Mouse (Mus musculus) frontal cortex, postnatal 14 days (tissue): ENCODE measurements around the gene Atp6v0d1.
"Not testable (repeated sequence)": the region's sequence is repeated elsewhere in the genome, so short reads cannot be mapped to it uniquely, and the experiment has no call there.

Experiments used
- DNase-seq, 2 experiments: peaks; one replicate each; pipeline ENCODE4 v3.0.0; 2022; ENCODE audit warnings: low spot score in 2 of 2

The Atp6v0d1 gene

DNA sequence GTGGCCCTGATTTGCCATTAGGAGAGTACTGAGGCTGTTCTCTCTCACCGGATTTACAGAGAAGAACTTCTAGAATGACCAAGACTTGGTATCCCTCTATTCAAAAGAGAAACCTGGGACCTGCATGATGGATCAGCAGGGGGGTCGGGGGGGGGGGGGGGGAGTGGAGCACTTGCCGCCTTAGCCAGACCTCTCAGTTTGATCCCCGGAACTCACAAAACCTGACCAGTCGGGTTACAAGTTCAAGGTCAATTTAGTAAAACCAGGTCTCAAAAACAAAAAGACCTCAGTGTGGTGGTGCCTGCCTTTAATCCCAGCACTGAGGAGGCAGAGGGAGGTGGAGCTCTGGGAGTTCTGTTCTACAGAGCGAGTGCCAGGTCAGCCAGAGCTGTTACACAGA lies 8.9 kb upstream of the Atp6v0d1 start:
- no peak for DNase-seq

- no peak for DNase-seq
These were observed 7.6 kb upstream of the Atp6v0d1 start for GRCm38 (mm10) chr8:105573427-105573826.

DNA sequence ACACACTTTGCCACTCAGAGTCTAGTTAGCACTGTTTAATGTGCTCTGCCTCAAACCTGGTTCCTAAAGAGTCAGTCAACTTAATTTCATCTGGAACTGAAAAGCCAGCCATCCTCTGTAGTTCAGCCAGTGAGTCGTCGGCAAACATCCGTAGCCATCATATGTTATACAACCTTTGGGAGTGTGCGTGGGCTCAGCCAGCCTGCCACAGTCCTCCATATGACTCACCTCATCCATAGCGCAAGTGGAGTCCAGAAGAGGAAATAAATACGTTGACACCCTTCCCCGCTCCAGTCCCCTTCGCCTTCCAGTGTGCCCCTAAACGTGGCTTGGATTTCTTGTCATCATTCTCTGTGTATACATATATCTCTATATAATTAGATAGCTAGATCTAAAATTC lies 6.0 kb upstream of the Atp6v0d1 start:
- no peak for DNase-seq

DNA sequence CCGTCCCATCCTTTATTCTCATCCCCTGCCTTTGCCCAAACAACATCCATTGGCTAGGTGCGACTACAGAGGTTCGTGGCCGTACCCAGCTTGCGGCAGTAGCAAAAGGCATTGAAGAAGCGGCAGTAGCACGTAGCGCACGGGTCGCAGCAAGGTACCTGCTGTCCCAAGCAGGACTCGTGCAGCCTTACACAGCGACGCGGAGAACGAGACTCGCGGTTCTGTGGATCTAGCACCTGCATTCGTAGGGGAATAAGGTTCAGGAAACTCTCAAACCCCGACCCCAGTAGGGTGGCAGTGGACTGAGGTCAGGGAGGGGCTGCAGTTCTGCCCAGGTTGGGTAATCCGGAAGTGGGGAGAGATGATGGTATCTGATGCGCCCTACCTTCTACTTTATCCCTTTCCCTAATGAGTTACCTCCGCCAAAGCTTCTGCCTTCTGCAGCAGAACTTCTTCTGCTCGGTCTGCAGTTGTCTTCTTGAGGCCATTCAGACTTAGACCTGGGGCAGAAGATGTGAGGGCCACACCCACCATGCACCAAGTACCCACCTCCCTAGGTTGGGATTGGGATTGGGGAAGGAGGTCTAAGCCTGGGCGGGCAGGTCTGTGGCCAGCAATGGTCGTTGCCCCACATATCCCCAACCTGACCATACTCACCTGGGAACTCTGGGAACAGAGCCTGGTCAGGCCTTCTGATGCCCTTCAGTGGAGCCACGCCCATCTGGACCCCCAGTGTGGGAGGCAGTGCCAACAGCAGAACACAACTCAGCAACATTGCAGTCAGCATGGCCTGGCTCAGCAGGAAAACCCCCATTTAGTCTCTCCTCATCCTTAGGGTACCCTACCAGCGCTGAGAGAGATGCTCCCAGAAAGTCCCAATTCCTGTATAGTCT lies 1.1 kb upstream of the Atp6v0d1 start:
- DNase-seq: no peak

GRCm38 (mm10) chr8:105565401-105565881 lies 406 bp downstream of the Atp6v0d1 start:
- peak in 1 of 2 experiments; percentile 59 for DNase-seq

- DNase-seq: not testable (repeated sequence)
These were observed 1.1 kb downstream of the Atp6v0d1 start for GRCm38 (mm10) chr8:105564573-105565229.

DNA sequence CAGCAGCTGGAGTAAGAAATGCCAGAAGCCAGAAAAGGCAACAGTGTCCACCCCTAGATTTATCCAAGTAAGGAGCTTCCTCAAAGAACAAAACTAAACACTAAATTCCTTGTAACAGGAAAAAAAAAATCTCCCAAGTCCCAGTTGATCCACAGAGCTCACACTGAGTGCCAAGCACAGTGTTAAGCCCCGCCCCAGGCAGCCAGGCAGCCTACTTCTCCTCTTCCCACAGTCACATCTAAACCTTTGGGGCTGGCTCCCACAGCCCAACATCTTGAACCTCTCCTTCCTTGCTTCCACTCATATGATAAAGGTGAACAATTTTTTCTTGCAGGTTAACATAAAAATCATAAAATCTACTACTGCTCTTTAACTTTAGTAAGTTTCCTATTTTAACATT lies 2.0 kb downstream of the Atp6v0d1 start:
- DNase-seq: no peak

DNA sequence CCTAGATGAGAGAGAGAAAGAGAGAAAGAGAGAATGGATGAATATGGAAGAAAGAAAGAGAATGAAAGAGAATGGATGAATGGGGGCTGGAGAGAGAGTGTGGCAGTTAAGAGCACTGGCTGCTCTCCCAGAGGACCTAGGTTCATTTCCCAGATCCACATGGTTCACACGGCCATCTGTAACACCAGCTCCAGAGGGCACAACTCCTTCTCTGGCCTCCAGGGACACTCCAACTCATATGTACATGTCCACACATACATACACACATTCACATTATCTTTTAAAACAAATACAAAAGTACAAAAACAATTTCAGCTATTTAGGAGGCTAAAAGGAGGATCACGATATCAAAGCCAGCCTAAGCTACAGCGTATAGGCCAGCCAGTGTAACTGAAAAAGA lies 3.0 kb downstream of the Atp6v0d1 start:
- DNase-seq: no peak

DNA sequence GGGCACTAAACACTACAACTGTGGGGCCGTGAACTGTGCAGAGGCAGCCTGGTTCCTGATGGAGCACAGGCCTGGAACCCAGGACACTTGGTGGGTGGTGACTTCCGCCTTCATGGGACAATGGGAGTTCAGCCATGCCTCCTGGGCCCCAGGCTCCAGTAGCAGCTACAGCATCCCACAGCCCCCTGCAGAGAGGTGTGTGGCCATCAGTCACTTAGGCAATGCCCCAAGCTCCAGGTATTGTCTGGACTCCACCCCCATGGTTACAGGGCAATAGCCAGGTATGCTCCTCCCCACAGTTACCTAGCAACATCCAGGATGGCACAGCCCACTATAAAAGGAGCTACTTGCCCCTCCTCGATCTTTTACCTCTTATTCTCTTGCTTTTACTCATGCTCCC lies 10.6 kb downstream of the Atp6v0d1 start:
- no peak for DNase-seq

- DNase-seq: no peak
These were observed 11.8 kb downstream of the Atp6v0d1 start for GRCm38 (mm10) chr8:105554087-105554486.

DNA sequence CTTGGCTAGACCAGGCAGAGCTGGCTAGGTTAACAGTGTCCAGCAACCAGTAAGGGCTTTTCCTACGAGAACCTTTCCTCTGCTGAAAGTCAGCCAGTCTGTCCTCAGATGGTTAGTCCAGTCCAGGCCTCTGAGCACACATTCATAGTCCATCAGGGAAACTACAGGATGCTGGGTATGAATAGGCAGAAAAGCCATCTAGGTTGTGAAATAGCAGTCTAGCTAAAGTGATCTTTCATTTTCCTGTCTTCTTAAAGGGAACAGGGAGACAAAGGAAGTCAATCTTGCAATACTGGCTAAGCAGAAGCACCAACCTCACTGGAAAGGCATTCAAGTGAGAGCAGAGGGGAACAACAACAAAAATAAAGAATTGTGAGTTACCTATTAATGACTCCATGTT lies 13.0 kb downstream of the Atp6v0d1 start:
- no peak for DNase-seq

GRCm38 (mm10) chr8:105552032-105552431 lies 13.8 kb downstream of the Atp6v0d1 start:
- no peak for DNase-seq

GRCm38 (mm10) chr8:105550083-105550482 lies 15.8 kb downstream of the Atp6v0d1 start:
- DNase-seq: no peak

GRCm38 (mm10) chr8:105549506-105549905 lies 16.3 kb downstream of the Atp6v0d1 start:
- no peak for DNase-seq

DNA sequence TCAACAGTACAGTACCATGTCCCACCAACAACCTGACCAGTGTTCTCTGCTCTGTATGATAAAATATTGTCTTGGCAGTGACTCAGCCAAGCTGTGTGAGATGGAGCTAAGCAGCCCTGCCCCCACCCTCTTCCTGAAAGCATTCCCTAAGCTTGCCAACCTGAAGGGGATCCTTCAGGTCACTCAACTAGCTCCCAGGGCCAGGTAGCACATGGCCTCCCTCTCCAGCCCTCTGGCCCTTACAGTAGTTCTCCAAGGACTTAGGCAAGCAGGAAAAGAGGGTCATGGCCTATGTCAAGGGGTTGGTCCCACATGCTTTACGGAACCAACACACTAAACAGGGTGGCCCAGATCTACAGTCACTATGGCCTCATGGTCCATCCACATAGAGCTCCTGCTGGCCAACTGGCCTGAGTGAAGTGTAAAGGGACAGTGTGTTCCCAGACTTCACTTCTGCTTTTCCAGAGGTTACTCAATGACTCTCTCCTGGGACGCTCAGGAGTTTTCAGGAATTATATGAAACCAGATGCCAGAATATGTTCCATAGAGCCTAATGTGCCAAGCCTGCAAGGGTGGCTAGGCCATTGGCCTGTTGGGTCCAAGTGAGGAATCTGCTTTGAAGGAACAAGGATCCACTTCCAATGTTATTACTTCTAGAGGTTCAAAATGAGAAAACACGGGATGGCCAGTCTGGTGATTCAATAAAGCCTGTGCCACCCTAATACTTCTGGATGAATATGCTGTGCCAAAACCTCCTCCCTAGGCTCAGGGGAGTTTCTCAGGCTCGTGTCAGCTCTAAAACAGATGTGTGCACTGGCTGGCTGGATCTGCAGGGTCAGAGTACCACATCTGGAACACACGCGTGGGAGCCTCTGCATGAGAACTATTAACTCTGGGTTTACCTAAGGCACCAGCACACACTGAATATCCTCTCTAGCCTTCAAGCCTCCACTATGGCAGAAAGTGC lies 19.2 kb downstream of the Atp6v0d1 start:
- DNase-seq: no peak

DNA sequence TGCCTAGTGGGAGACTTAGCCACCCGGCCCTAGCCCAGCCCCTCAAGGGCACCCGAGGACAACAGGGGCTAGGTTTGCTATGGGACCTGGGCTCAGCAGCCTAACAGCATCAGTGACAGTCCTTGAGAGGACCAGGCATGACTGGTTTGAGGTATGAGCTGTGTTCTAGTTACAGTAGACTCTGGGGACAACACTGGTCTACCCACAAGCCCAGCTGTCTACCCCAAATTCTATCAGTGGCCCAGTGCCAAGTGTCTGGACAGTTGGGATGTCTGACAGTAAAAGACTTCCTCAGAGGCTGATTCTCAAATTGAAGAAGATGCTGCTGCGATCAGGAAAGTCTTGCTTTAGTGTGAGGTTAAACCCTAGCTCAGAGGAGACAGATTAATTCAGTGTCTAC lies 20.6 kb downstream of the Atp6v0d1 start:
- DNase-seq: no peak

- no peak for DNase-seq
These were observed 21.2 kb downstream of the Atp6v0d1 start for GRCm38 (mm10) chr8:105544544-105545205.

- DNase-seq: no peak
These were observed 22.1 kb downstream of the Atp6v0d1 start for GRCm38 (mm10) chr8:105543703-105544102.

GRCm38 (mm10) chr8:105542808-105543207 lies 23.0 kb downstream of the Atp6v0d1 start:
- no peak for DNase-seq

- DNase-seq: no peak
These were observed 23.7 kb downstream of the Atp6v0d1 start for GRCm38 (mm10) chr8:105542032-105542656.

- DNase-seq: no peak
These were observed 26.9 kb downstream of the Atp6v0d1 start for GRCm38 (mm10) chr8:105538940-105539339.
